Mouse (Mus musculus) kidney, adult 2 months (tissue): ENCODE measurements at regions not wholly inside any gene's neighbourhood (a gene's known extent, or its start where the extent isn't known, plus 50 kb on each side); places are given as distances from the start of the nearest gene placed in this dataset.

Source experiments
- CTCF ChIP-seq: fragments of 200-500 bp; conservative IDR thresholded peaks from 2 replicates; pipeline ENCODE4 v1.5.1; 2011; ENCODE audit warnings: low read depth, mild to moderate bottlenecking, control low read depth, low read length, moderate library complexity, mixed read lengths; ENCODE audit not compliant: insufficient read depth, insufficient read length
- POLR2A ChIP-seq: fragments of 200-500 bp; IDR thresholded peaks from one replicate; pipeline ENCODE4 v1.6.1; 2011; ENCODE audit warnings: low read depth, low read length, control low read depth

DNA sequence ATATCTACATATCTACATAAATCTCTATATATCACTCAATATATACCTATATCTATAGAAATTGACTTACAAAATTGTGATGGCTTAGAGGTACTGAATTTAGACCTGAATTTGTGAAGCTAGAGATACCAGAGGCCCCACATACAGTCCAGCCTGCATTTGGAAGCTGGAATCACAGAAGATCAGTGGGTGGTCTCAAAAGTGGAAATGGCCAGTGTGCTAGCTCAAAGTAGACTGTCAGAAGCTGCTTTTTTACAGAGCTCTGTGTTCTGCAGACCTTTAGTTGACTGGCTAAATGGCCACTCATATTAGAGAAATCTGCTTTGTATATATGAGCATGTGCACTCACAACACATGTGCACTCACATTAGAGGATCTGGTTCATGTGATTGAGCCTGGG is 376.9 kb upstream of the Plxna2 start:
- TF ChIP-seq CTCF (no peak), POLR2A (no peak)
